8 mouse cellular contexts compared by ENCODE assay signal in the genomic region with DNA sequence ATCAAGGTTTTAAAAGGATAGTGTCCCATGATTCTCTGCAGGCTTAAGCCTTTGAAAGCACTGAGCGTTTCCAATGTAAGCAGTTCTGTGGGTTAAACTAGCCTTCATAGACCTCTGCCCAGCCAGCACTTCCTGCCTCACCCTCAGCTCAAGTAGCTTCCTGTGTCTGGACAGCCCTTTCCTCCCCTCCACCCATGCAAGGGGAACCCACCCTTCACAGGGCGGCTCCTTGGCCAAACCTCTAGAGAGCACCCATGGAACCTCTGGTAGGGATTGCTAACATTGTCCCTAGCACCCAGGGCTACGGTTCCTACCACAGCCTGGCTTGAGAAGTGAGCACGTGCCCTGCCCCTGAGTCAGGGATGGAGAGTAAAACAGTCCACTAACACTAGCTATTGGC. TPM values are rescaled to one million over a fixed set of nuclear protein-coding genes. Genes with fewer than 3 reads are reported as not detected.
DNase-seq lines count a peak whose midpoint lies in the region; ATAC-seq and TF ChIP-seq lines count a peak whose summit lies in the region.

No protein-coding gene starts in this region.

- H3K9ac ChIP-seq in hindbrain, embryonic 11.5 days (ENCODE audit: low read depth, low read length) = no peak overlapping the region
- no peak overlapping the region for H3K9ac ChIP-seq in hindbrain, embryonic 13.5 days
- no peak overlapping the region for H3K9ac ChIP-seq in lung, postnatal 0 days (replicated peaks; ENCODE audit: low read depth)

- H3K27ac ChIP-seq in hindbrain, embryonic 10.5 days = peak overlapping the region; percentile 62; the same call in 1 of the 2 replicates
- no peak overlapping the region for H3K27ac ChIP-seq in hindbrain, embryonic 11.5 days (ENCODE audit: low read depth, low read length)
- H3K27ac ChIP-seq in embryonic facial prominence, embryonic 10.5 days (replicated peaks) = peak overlapping the region; percentile 54; the same call in 1 of the 2 replicates
- 0 out of 2 replicates have a peak overlapping the region, but pooled peaks have one; percentile 5 for H3K27ac ChIP-seq in hindbrain, embryonic 13.5 days
- H3K27ac ChIP-seq in lung, postnatal 0 days (ENCODE audit: low read length) = 0 out of 2 replicates have a peak overlapping the region, but pooled peaks have one; percentile 14

- no peaks in the 10 kb centered on the region for H3K9me3 ChIP-seq in hindbrain, embryonic 10.5 days
- no peaks in the 10 kb centered on the region for H3K9me3 ChIP-seq in hindbrain, embryonic 11.5 days (ENCODE audit: control insufficient read depth, low read length)
- no peaks in the 10 kb centered on the region for H3K9me3 ChIP-seq in embryonic facial prominence, embryonic 10.5 days
- H3K9me3 ChIP-seq in hindbrain, embryonic 13.5 days = no peaks in the 10 kb centered on the region
- H3K9me3 ChIP-seq in lung, postnatal 0 days (ENCODE audit: low read length) = no peaks in the 10 kb centered on the region

- no peaks in the 10 kb centered on the region for H3K27me3 ChIP-seq in hindbrain, embryonic 10.5 days (ENCODE audit: insufficient read depth, poor library complexity, severe bottlenecking)
- no peaks in the 10 kb centered on the region for H3K27me3 ChIP-seq in hindbrain, embryonic 11.5 days (ENCODE audit: control insufficient read depth, insufficient read depth, low read length)
- no peaks in the 10 kb centered on the region for H3K27me3 ChIP-seq in embryonic facial prominence, embryonic 10.5 days (replicated peaks; ENCODE audit: low read depth, poor library complexity, severe bottlenecking)
- H3K27me3 ChIP-seq in hindbrain, embryonic 13.5 days = no peaks in the 10 kb centered on the region
- no peaks in the 10 kb centered on the region for H3K27me3 ChIP-seq in lung, postnatal 0 days (replicated peaks; ENCODE audit: insufficient read depth, low read length)

- no peak overlapping the region for H3K4me3 ChIP-seq in hindbrain, embryonic 10.5 days
- no peak overlapping the region for H3K4me3 ChIP-seq in hindbrain, embryonic 11.5 days (ENCODE audit: low read depth, low read length)
- H3K4me3 ChIP-seq in embryonic facial prominence, embryonic 10.5 days = no peak overlapping the region
- no peak overlapping the region for H3K4me3 ChIP-seq in hindbrain, embryonic 13.5 days
- H3K4me3 ChIP-seq in lung, postnatal 0 days (ENCODE audit: low read depth, low read length) = no peak overlapping the region

- WGBS in hindbrain, embryonic 10.5 days = 84% methylated on average over 4 of the region's 4 CpGs
- WGBS in hindbrain, embryonic 11.5 days = 88% methylated on average over 4 of the region's 4 CpGs
- WGBS in embryonic facial prominence, embryonic 10.5 days = 75% methylated on average over 4 of the region's 4 CpGs
- WGBS in hindbrain, embryonic 13.5 days = 84% methylated on average over 4 of the region's 4 CpGs
- 54% methylated on average over 4 of the region's 4 CpGs for WGBS in lung, postnatal 0 days

- no peak for ATAC-seq in hindbrain, embryonic 11.5 days (ENCODE audit: low FRiP score)
- ATAC-seq in hindbrain, embryonic 13.5 days (ENCODE audit: low FRiP score) = no peak
- ATAC-seq in lung, postnatal 0 days = peak; percentile 87

- DNase-seq in hindbrain, embryonic 10.5 days (ENCODE audit: low spot score) = no peak
- DNase-seq in hindbrain, embryonic 11.5 days (ENCODE audit: low spot score) = no peak
- DNase-seq in embryonic facial prominence, embryonic 10.5 days (ENCODE audit: low spot score) = no peak
- peak; percentile 34 for DNase-seq in lung, postnatal 0 days (ENCODE audit: low spot score)
- no peak for DNase-seq in cerebellum, postnatal 36 days
- no peak for DNase-seq in Muller cell, postnatal 12 days (ENCODE audit: inconsistent ontology term)
- no peak for DNase-seq in gastrocnemius, postnatal 4 days (ENCODE audit: low spot score in 2 of 2)

- TF ChIP-seq CTCF in lung, postnatal 0 days (IDR thresholded peaks at IDR 0.05) = no peak

- TF ChIP-seq EP300 in lung, postnatal 0 days (IDR thresholded peaks at IDR 0.05) = peak; percentile 27; the same call in 1 of the 2 replicates

- no peaks in the 10 kb centered on the region for H3K4me1 ChIP-seq in hindbrain, embryonic 10.5 days (replicated peaks)
- H3K4me1 ChIP-seq in hindbrain, embryonic 11.5 days (replicated peaks; ENCODE audit: control insufficient read depth, insufficient read depth, low read length) = no peaks in the 10 kb centered on the region
- peaks cover 16% of the 10 kb centered on the region for H3K4me1 ChIP-seq in embryonic facial prominence, embryonic 10.5 days
- peaks cover 10% of the 10 kb centered on the region for H3K4me1 ChIP-seq in hindbrain, embryonic 13.5 days (replicated peaks)
- no peaks in the 10 kb centered on the region for H3K4me1 ChIP-seq in lung, postnatal 0 days (ENCODE audit: insufficient read depth, low read depth, low read length)

- 0 out of 2 replicates have a peak, but pooled peaks cover 2% of the 10 kb centered on the region for H3K36me3 ChIP-seq in hindbrain, embryonic 10.5 days
- H3K36me3 ChIP-seq in hindbrain, embryonic 11.5 days (ENCODE audit: control insufficient read depth, insufficient read depth, low read length) = no peaks in the 10 kb centered on the region
- peaks cover 2% of the 10 kb centered on the region; the same call in 1 of the 2 replicates for H3K36me3 ChIP-seq in embryonic facial prominence, embryonic 10.5 days (replicated peaks)
- no peaks in the 10 kb centered on the region for H3K36me3 ChIP-seq in hindbrain, embryonic 13.5 days
- H3K36me3 ChIP-seq in lung, postnatal 0 days (ENCODE audit: insufficient read depth, low read length) = no peaks in the 10 kb centered on the region

- H3K4me2 ChIP-seq in hindbrain, embryonic 11.5 days (replicated peaks; ENCODE audit: low read depth, low read length) = no peak overlapping the region
- no peak overlapping the region for H3K4me2 ChIP-seq in hindbrain, embryonic 13.5 days
- H3K4me2 ChIP-seq in lung, postnatal 0 days (replicated peaks; ENCODE audit: low read depth, low read length) = no peak overlapping the region

RNA-seq across cellular contexts. Expression of a gene that starts 23.9 kb away (rescaled TPM):
- 12.4 and 19.8 TPM in 2 replicates for polyA plus RNA-seq in hindbrain, embryonic 10.5 days (2016; fragmentation: Nextera tagmentation; extraction: Ambion mirVana)
- 25.5 and 29.6 TPM in 2 replicates for polyA plus RNA-seq in hindbrain, embryonic 11.5 days (2014; fragmentation: Nextera tagmentation; extraction: Ambion mirVana)
- polyA plus RNA-seq in embryonic facial prominence, embryonic 10.5 days (2016; fragmentation: Nextera tagmentation; extraction: Ambion mirVana) = 20.3 and 21.3 TPM in 2 replicates
- polyA plus RNA-seq in hindbrain, embryonic 13.5 days (2015; fragmentation: Nextera tagmentation; extraction: Ambion mirVana) = 42.8 and 49.0 TPM in 2 replicates
- 4.7 and 5.2 TPM in 2 replicates for polyA plus RNA-seq in lung, postnatal 0 days (2015; fragmentation: Nextera tagmentation; extraction: Ambion mirVana)
- 10 to 100 TPM; 19.0 to 20.2 TPM for total RNA-seq in gastrocnemius, postnatal 4 days (2021)
